Comparison of ENCODE assay signal across 8 mouse cellular contexts in genomic region chr7:29134693-29135386, GRCm38 (mm10). TPM values are rescaled to one million over a fixed set of nuclear protein-coding genes. Genes with fewer than 3 reads are reported as not detected.
DNase-seq lines count a peak whose midpoint lies in the region; ATAC-seq and TF ChIP-seq lines count a peak whose summit lies in the region.

Rasgrp4 (plus strand) TSS chr7:29134851.

- under 1% methylated on average over 13 of the region's 20 CpGs for WGBS in heart, embryonic 16.5 days
- 1% methylated on average over 14 of the region's 20 CpGs for WGBS in limb, embryonic 14.5 days
- WGBS in midbrain, embryonic 13.5 days: 3% methylated on average over 14 of the region's 20 CpGs
- WGBS in thymus, adult 2 months: 3% methylated on average over 12 of the region's 20 CpGs

- peaks cover 53% of the 10 kb centered on the region for H3K4me1 ChIP-seq in E14TG2a.4 (replicated peaks; ENCODE audit: low read depth, low read length)
- H3K4me1 ChIP-seq in heart, embryonic 16.5 days (ENCODE audit: control insufficient read depth, insufficient read depth, low read length): no peaks in the 10 kb centered on the region; the same call in 1 of the 2 replicates
- H3K4me1 ChIP-seq in limb, embryonic 14.5 days (ENCODE audit: control insufficient read depth, insufficient read depth, low read length): 0 out of 2 replicates have a peak, but pooled peaks cover 7% of the 10 kb centered on the region
- H3K4me1 ChIP-seq in midbrain, embryonic 13.5 days (replicated peaks): peaks cover 12% of the 10 kb centered on the region
- H3K4me1 ChIP-seq in thymus, adult 2 months (replicated peaks; ENCODE audit: control insufficient read depth, insufficient read depth, low read length): peaks cover 23% of the 10 kb centered on the region

- H3K36me3 ChIP-seq in E14TG2a.4 (ENCODE audit: insufficient read depth, low read length): no peaks in the 10 kb centered on the region
- no peaks in the 10 kb centered on the region for H3K36me3 ChIP-seq in heart, embryonic 16.5 days (ENCODE audit: control insufficient read depth, insufficient read depth)
- H3K36me3 ChIP-seq in limb, embryonic 14.5 days (ENCODE audit: control insufficient read depth, insufficient read depth, low read length): no peaks in the 10 kb centered on the region
- no peaks in the 10 kb centered on the region for H3K36me3 ChIP-seq in midbrain, embryonic 13.5 days
- H3K36me3 ChIP-seq in thymus, adult 2 months (ENCODE audit: control insufficient read depth, insufficient read depth, low read length): no peaks in the 10 kb centered on the region

- H3K4me3 ChIP-seq in E14TG2a.4 (replicated peaks; ENCODE audit: low read length): peak within 1 kb of the TSS; percentile 60
- peak within 1 kb of the TSS; percentile 29 for H3K4me3 ChIP-seq in heart, embryonic 16.5 days (ENCODE audit: low read length)
- H3K4me3 ChIP-seq in limb, embryonic 14.5 days (replicated peaks; ENCODE audit: low read length): peak within 1 kb of the TSS; percentile 28
- peak within 1 kb of the TSS; percentile 25 for H3K4me3 ChIP-seq in midbrain, embryonic 13.5 days (replicated peaks)
- H3K4me3 ChIP-seq in thymus, adult 2 months (ENCODE audit: control insufficient read depth, insufficient read depth, low read length): peak within 1 kb of the TSS; percentile 36

- no peaks in the 10 kb centered on the region for H3K9me3 ChIP-seq in E14TG2a.4 (ENCODE audit: low read length)
- H3K9me3 ChIP-seq in heart, embryonic 16.5 days (replicated peaks; ENCODE audit: control insufficient read depth, low read length): no peaks in the 10 kb centered on the region
- no peaks in the 10 kb centered on the region for H3K9me3 ChIP-seq in limb, embryonic 14.5 days (ENCODE audit: control insufficient read depth, low read length)
- H3K9me3 ChIP-seq in midbrain, embryonic 13.5 days: no peaks in the 10 kb centered on the region

- H3K4me2 ChIP-seq in heart, embryonic 16.5 days (ENCODE audit: low read depth, low read length): peak within 1 kb of the TSS; percentile 50
- H3K4me2 ChIP-seq in limb, embryonic 14.5 days (replicated peaks; ENCODE audit: low read depth, low read length, severe bottlenecking): peak within 1 kb of the TSS; percentile 52
- peak within 1 kb of the TSS; percentile 51 for H3K4me2 ChIP-seq in midbrain, embryonic 13.5 days (replicated peaks)

- TF ChIP-seq POLR2A in brain, embryonic 14.5 days (IDR thresholded peaks at IDR 0.05; ENCODE audit: borderline replicate concordance, extremely low read depth, insufficient read depth, insufficient read length, poor library complexity, severe bottlenecking): no peak
- TF ChIP-seq POLR2A in limb, embryonic 14.5 days (IDR thresholded peaks at IDR 0.05; ENCODE audit: borderline replicate concordance, extremely low read depth, insufficient read depth, insufficient read length): no peak
- no peak for TF ChIP-seq POLR2A in thymus, adult 2 months (IDR thresholded peaks at IDR 0.05; ENCODE audit: control insufficient read depth, extremely low read depth, insufficient read depth, low read length, poor library complexity)

- TF ChIP-seq CTCF in E14TG2a.4 (conservative IDR thresholded peaks at IDR 0.05; ENCODE audit: low read length): no peak
- no peak for TF ChIP-seq CTCF in brain, embryonic 14.5 days (IDR thresholded peaks at IDR 0.05; ENCODE audit: borderline replicate concordance, extremely low read depth, insufficient read depth, insufficient read length)
- TF ChIP-seq CTCF in thymus, adult 2 months (IDR thresholded peaks at IDR 0.05; ENCODE audit: borderline replicate concordance, control insufficient read depth, extremely low read depth, insufficient read depth, low read length, poor library complexity): no peak

- H3K9ac ChIP-seq in heart, embryonic 16.5 days (ENCODE audit: low read length): no peak within 1 kb of the TSS
- H3K9ac ChIP-seq in limb, embryonic 14.5 days (ENCODE audit: low read depth, low read length, severe bottlenecking): peak within 1 kb of the TSS; percentile 38; the same call in 1 of the 2 replicates
- peak within 1 kb of the TSS; percentile 19; the same call in 1 of the 2 replicates for H3K9ac ChIP-seq in midbrain, embryonic 13.5 days (replicated peaks)

- H3K27me3 ChIP-seq in E14TG2a.4 (ENCODE audit: insufficient read depth, low read length): peaks cover 4% of the 10 kb centered on the region
- peaks cover 15% of the 10 kb centered on the region for H3K27me3 ChIP-seq in heart, embryonic 16.5 days (ENCODE audit: control insufficient read depth, insufficient read depth, low read length)
- no peaks in the 10 kb centered on the region for H3K27me3 ChIP-seq in limb, embryonic 14.5 days (ENCODE audit: control insufficient read depth, insufficient read depth, low read length)
- peaks cover 20% of the 10 kb centered on the region for H3K27me3 ChIP-seq in midbrain, embryonic 13.5 days
- no peaks in the 10 kb centered on the region for H3K27me3 ChIP-seq in thymus, adult 2 months (ENCODE audit: control insufficient read depth, insufficient read depth, low read length)

- peak; percentile 37 for DNase-seq in brain, embryonic 14.5 days (ENCODE audit: low read depth)
- no peak for DNase-seq in limb, embryonic 14.5 days (ENCODE audit: low spot score)
- DNase-seq in thymus, adult 2 months: peak; percentile 90

- ATAC-seq in heart, embryonic 16.5 days (replicated peaks; ENCODE audit: extremely low read depth, insufficient read depth, low FRiP score): peak; percentile 66; the same call in 1 of the 2 replicates
- peak; percentile 70; the same call in 1 of the 2 replicates for ATAC-seq in limb, embryonic 14.5 days (ENCODE audit: low FRiP score, low read depth)
- peak; percentile 50 for ATAC-seq in midbrain, embryonic 13.5 days
- ATAC-seq in megakaryocyte-erythroid progenitor cell, adult 5-6 weeks (replicated peaks; ENCODE audit: low FRiP score, low TSS enrichment, poor library complexity, severe bottlenecking): no peak
- no peak for ATAC-seq in cerebellum, adult (ENCODE audit: insufficient number of reproducible peaks, low FRiP score, low TSS enrichment)

- no peak within 1 kb of the TSS for H3K27ac ChIP-seq in heart, embryonic 16.5 days (ENCODE audit: low read length)
- no peak within 1 kb of the TSS for H3K27ac ChIP-seq in limb, embryonic 14.5 days (replicated peaks; ENCODE audit: low read depth, low read length)
- no peak within 1 kb of the TSS for H3K27ac ChIP-seq in midbrain, embryonic 13.5 days
- H3K27ac ChIP-seq in thymus, adult 2 months (ENCODE audit: control insufficient read depth, insufficient read depth, low read length): peak within 1 kb of the TSS; percentile 16; the same call in 1 of the 2 replicates

RNA-seq across cellular contexts. Expression of gene Rasgrp4, which starts in this region (rescaled TPM):
- 2.7 and 3.9 TPM in 2 replicates for polyA plus RNA-seq in brain, embryonic 14.5 days (2012; rRNA removed)
- 0.38 and 0.81 TPM in 2 replicates for polyA plus RNA-seq in heart, embryonic 16.5 days (2015; fragmentation: Nextera tagmentation; extraction: Ambion mirVana)
- polyA plus RNA-seq in limb, embryonic 14.5 days (2012; rRNA removed): 4.8 and 6.8 TPM in 2 replicates
- 0.43 and 1.1 TPM in 2 replicates for polyA plus RNA-seq in limb, embryonic 14.5 days (2014; fragmentation: Nextera tagmentation; extraction: Ambion mirVana)
- 0.40 and 0.50 TPM in 2 replicates for polyA plus RNA-seq in midbrain, embryonic 13.5 days (2015; fragmentation: Nextera tagmentation; extraction: Ambion mirVana)
- polyA plus RNA-seq in thymus, adult 2 months (2012; rRNA removed): 44.9 and 54.5 TPM in 2 replicates
- total RNA-seq in megakaryocyte-erythroid progenitor cell, adult 5-6 weeks (2014; fragmentation: Nextera tagmentation): not detected in 2 replicates
- 0.66 TPM in 1 of 2 replicates, not detected in the other for total RNA-seq in megakaryocyte-erythroid progenitor cell, adult 5-6 weeks (2017)

Comparison
In these comparisons a context has a peak if more than half of its experiments do, and no peak if none do; other contexts are left out.
1. Peak in ATAC-seq, H3K4me3 ChIP-seq and H3K4me2 ChIP-seq in heart, embryonic 16.5 days; RNA of the gene not detected or under 1 TPM.
2. Peak in ATAC-seq, H3K4me3 ChIP-seq, H3K9ac ChIP-seq and H3K4me2 ChIP-seq in midbrain, embryonic 13.5 days; RNA of the gene not detected or under 1 TPM.